Mouse (Mus musculus) lung, embryonic 14.5 days (tissue): ENCODE measurements at regions not wholly inside any gene's neighbourhood (a gene's known extent, or its start where the extent isn't known, plus 50 kb on each side); places are given as distances from the start of the nearest gene placed in this dataset.

Experiments used
- ATAC-seq: fragments of 200-750 bp; cut with Nextera tagmentation; 2 replicates; pipeline ENCODE4 v1.8.0; 2017; ENCODE audit warnings: mild to moderate bottlenecking, moderate TSS enrichment, moderate library complexity; ENCODE audit not compliant: insufficient read depth
- DNase-seq: peaks from one replicate; pipeline ENCODE4 v3.0.0-alpha.2; 2015
- H3K27ac ChIP-seq: fragments of 300-500 bp; sonication (generic); 2 replicates; pipeline ENCODE4 v1.5.1; 2014; ENCODE audit warnings: low read depth, mild to moderate bottlenecking, moderate library complexity
- H3K27me3 ChIP-seq: fragments of 300-500 bp; sonication (generic); 2 replicates; pipeline ENCODE4 v1.6.1; 2014; ENCODE audit warnings: low read length, control low read depth; ENCODE audit not compliant: insufficient read depth
- H3K36me3 ChIP-seq: fragments of 300-500 bp; sonication (generic); 2 replicates; pipeline ENCODE4 v1.6.1; 2014; ENCODE audit warnings: control low read depth; ENCODE audit not compliant: insufficient read depth
- H3K4me1 ChIP-seq: fragments of 300-500 bp; sonication (generic); 2 replicates; pipeline ENCODE4 v1.6.1; 2014; ENCODE audit warnings: antibody characterized with exemption, control low read depth; ENCODE audit not compliant: insufficient read depth
- H3K4me2 ChIP-seq: fragments of 300-500 bp; sonication (generic); 2 replicates; pipeline ENCODE4 v1.6.1; 2014; ENCODE audit warnings: mild to moderate bottlenecking
- H3K4me3 ChIP-seq: fragments of 300-500 bp; sonication (generic); 2 replicates; pipeline ENCODE4 v1.5.1; 2014; ENCODE audit warnings: low read depth, low read length
- H3K9ac ChIP-seq: fragments of 300-500 bp; sonication (generic); 2 replicates; pipeline ENCODE4 v1.6.1; 2014
- H3K9me3 ChIP-seq: fragments of 300-500 bp; sonication (generic); 2 replicates; pipeline ENCODE4 v1.6.1; 2016; ENCODE audit warnings: low read depth, low read length, control low read depth
- CTCF ChIP-seq: IDR thresholded peaks from 2 replicates; pipeline ENCODE4 v1.5.1; 2016; ENCODE audit warnings: antibody characterized with exemption, low read depth
- WGBS: fragments of 180-500 bp; shearing (Covaris S2); extraction: QIAGEN DNeasy Blood & Tissue Kit; methylation state at CpG from one replicate; pipeline ENCODE4 v1.1.7; 2014; 5-methylcytosine and 5-hydroxymethylcytosine counted together

GRCm38 (mm10) chr19:14128397-14129209 is 215.3 kb downstream of the Olfr1505 start:
- Histone ChIP-seq H3K4me3 (no peak overlapping the region), H3K9ac (no peak overlapping the region), H3K9me3 (no peaks in the 10 kb centered on the region), H3K4me2 (no peak overlapping the region), H3K4me1 (no peaks in the 10 kb centered on the region), H3K36me3 (no peaks in the 10 kb centered on the region), H3K27me3 (no peaks in the 10 kb centered on the region), H3K27ac (no peak overlapping the region)
- WGBS: 57% methylated on average over 8 of the region's 8 CpGs
- DNase-seq: no peak
- no peak for TF ChIP-seq CTCF
- ATAC-seq: no peak

GRCm38 (mm10) chr19:14161217-14161616 is 247.9 kb downstream of the Olfr1505 start:
- 6% methylated on average over 3 of the region's 3 CpGs for WGBS

GRCm38 (mm10) chr19:14162773-14163172 is 249.4 kb downstream of the Olfr1505 start:
- H3K9ac ChIP-seq: no peak overlapping the region
- H3K27ac ChIP-seq: no peak overlapping the region
- WGBS: 39% methylated on average over 4 of the region's 4 CpGs
- H3K4me1 ChIP-seq: 0 out of 2 replicates have a peak, but pooled peaks cover 7% of the 10 kb centered on the region
- no peak overlapping the region for H3K4me2 ChIP-seq
- H3K27me3 ChIP-seq: no peaks in the 10 kb centered on the region
- no peak overlapping the region for H3K4me3 ChIP-seq
- H3K9me3 ChIP-seq: no peaks in the 10 kb centered on the region
- no peak for TF ChIP-seq CTCF
- no peaks in the 10 kb centered on the region for H3K36me3 ChIP-seq
- ATAC-seq (no peak), DNase-seq (no peak)

More at GRCm38 (mm10) chr19:14161217-14161616, 247.9 kb downstream of the Olfr1505 start:
- ATAC-seq (peak; percentile 95), DNase-seq (peak; percentile 79)
- Histone ChIP-seq H3K9me3 (no peaks in the 10 kb centered on the region), H3K27ac (no peak overlapping the region), H3K36me3 (no peaks in the 10 kb centered on the region), H3K4me1 (0 out of 2 replicates have a peak, but pooled peaks cover 7% of the 10 kb centered on the region), H3K27me3 (no peaks in the 10 kb centered on the region), H3K4me2 (no peak overlapping the region; the same call in 1 of the 2 replicates), H3K4me3 (no peak overlapping the region), H3K9ac (no peak overlapping the region)
- no peak for TF ChIP-seq CTCF

- ATAC-seq (no peak), DNase-seq (no peak)
- 85% methylated on average over 2 of the region's 2 CpGs for WGBS
- TF ChIP-seq CTCF: no peak
- Histone ChIP-seq H3K4me3 (no peak overlapping the region), H3K4me1 (0 out of 2 replicates have a peak, but pooled peaks cover 4% of the 10 kb centered on the region), H3K4me2 (no peak overlapping the region), H3K9me3 (no peaks in the 10 kb centered on the region), H3K27ac (no peak overlapping the region), H3K27me3 (no peaks in the 10 kb centered on the region), H3K9ac (no peak overlapping the region), H3K36me3 (no peaks in the 10 kb centered on the region)
Observed at GRCm38 (mm10) chr19:14165775-14166174, 252.4 kb downstream of the Olfr1505 start.

- no peaks in the 10 kb centered on the region for H3K27me3 ChIP-seq
- DNase-seq: peak; percentile 94
- no peak overlapping the region for H3K9ac ChIP-seq
- no peak overlapping the region for H3K27ac ChIP-seq
- H3K4me3 ChIP-seq: no peak overlapping the region
- H3K9me3 ChIP-seq: no peaks in the 10 kb centered on the region
- no peak overlapping the region for H3K4me2 ChIP-seq
- H3K36me3 ChIP-seq: no peaks in the 10 kb centered on the region
- no peaks in the 10 kb centered on the region for H3K4me1 ChIP-seq
- peak; percentile 100 for ATAC-seq
- TF ChIP-seq CTCF: no peak
- 20% methylated on average over 4 of the region's 4 CpGs for WGBS
Observed at GRCm38 (mm10) chr19:14180244-14180643, 266.9 kb downstream of the Olfr1505 start.

- TF ChIP-seq CTCF: no peak
- no peak overlapping the region for H3K9ac ChIP-seq
- DNase-seq: no peak
- no peaks in the 10 kb centered on the region for H3K4me1 ChIP-seq
- no peak overlapping the region for H3K4me2 ChIP-seq
- no peaks in the 10 kb centered on the region for H3K36me3 ChIP-seq
- no peak overlapping the region for H3K4me3 ChIP-seq
- no peaks in the 10 kb centered on the region for H3K27me3 ChIP-seq
- ATAC-seq: no peak
- whole genome bisulfite sequencing: 77% methylated on average over 3 of the region's 3 CpGs
- H3K27ac ChIP-seq: no peak overlapping the region
- no peaks in the 10 kb centered on the region for H3K9me3 ChIP-seq
Observed at GRCm38 (mm10) chr19:14180956-14181355, 267.6 kb downstream of the Olfr1505 start.

GRCm38 (mm10) chr19:14181661-14182415 is 268.5 kb downstream of the Olfr1505 start:
- Histone ChIP-seq H3K27ac (no peak overlapping the region), H3K27me3 (no peaks in the 10 kb centered on the region), H3K4me3 (no peak overlapping the region), H3K36me3 (no peaks in the 10 kb centered on the region), H3K9me3 (no peaks in the 10 kb centered on the region), H3K4me2 (no peak overlapping the region), H3K4me1 (no peaks in the 10 kb centered on the region), H3K9ac (no peak overlapping the region)
- ATAC-seq (no peak), DNase-seq (peak; percentile 75)
- no peak for TF ChIP-seq CTCF
- 68% methylated on average over 6 of the region's 6 CpGs for WGBS
